Mouse (Mus musculus) liver, embryonic 14.5 days (tissue): ENCODE measurements around the gene Rnf5.

Experiments used
- CTCF ChIP-seq: IDR thresholded peaks from 2 replicates; pipeline ENCODE4 v1.5.1; 2016; ENCODE audit warnings: antibody characterized with exemption, low read depth, control low read depth
- EP300 ChIP-seq: IDR thresholded peaks from 2 replicates; pipeline ENCODE4 v1.6.1; 2016; ENCODE audit warnings: antibody characterized with exemption, low read depth

- TF ChIP-seq CTCF (no peak), EP300 (no peak)
Observed at GRCm38 (mm10) chr17:34596098-34596497, 7.4 kb downstream of the Rnf5 start.
